Mouse (Mus musculus): ENCODE results near the gene Twist2.
A peak's percentile ranks its signal among the peaks of the same experiment; 100 is the strongest.

Twist2 gene

DNA sequence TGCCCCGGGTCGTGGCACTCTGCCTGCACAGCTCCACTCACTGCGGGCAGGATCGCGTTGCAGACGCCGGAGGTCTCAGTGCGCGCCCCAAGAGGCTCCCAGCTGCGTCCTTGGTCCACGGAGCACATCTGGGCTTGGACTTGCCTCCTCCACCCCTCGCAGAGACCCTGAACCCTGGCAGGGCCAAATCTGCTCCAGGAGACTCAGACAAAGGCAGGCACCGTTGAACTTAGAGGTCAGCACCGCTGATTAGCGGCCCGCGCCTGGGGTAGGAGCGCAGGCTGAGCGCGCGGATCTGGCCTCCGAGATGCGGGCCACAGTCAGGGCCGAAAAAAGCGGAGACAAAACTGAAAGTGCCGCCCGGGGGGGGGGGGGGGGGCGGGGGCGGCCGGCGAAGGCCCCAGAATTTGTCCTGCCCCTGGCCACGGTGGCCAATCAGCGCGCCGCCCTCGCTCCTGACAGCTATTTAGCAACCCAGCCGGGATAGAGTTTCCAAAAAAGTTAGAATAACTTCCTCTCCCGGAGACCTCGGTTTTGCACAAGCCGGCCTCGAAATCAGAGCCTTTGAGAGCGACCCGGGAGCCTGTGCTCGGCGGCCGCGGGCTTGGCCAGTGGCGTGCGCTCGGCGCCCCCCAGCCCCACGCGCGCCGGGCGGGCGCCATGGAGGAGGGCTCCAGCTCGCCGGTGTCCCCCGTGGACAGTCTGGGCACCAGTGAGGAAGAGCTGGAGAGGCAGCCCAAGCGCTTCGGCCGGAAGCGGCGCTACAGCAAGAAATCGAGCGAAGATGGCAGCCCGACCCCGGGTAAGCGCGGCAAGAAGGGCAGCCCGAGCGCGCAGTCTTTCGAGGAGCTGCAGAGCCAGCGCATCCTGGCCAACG lies at the start of gene Twist2:
Gene Twist2, plus strand, starts transcription at position 495 of the 877 bp plus-strand sequence.
- DNase-seq (ENCODE audit: low spot score in 2 of 2): peak in 1 of 2 experiments; percentile 3

GRCm38 (mm10) chr1:91752931-91753330 lies 48.3 kb upstream of the Twist2 start:
- no peak for DNase-seq (ENCODE audit: low spot score in 2 of 2)

DNA sequence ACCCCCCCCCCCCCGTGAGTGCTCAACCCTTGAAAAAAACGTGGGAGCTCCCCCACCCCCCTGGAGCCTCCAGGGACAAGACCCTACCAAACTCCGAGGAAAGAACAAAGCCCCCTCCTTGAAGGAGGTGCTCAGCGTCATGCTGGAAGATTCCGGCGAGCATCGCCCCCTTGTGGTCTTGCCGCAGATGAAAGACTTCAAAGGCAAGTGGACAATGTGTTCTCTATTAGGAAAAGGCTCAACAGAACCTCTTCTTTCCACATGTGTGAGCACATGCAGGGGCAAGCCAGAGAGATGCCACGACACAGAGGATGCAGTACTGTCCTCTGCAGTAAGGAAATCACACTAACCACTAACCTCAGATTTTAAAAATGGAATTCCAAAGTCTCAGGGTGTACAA lies 46.2 kb upstream of the Twist2 start:
- DNase-seq (ENCODE audit: low spot score in 2 of 2): peak; percentile 78 to 79

DNA sequence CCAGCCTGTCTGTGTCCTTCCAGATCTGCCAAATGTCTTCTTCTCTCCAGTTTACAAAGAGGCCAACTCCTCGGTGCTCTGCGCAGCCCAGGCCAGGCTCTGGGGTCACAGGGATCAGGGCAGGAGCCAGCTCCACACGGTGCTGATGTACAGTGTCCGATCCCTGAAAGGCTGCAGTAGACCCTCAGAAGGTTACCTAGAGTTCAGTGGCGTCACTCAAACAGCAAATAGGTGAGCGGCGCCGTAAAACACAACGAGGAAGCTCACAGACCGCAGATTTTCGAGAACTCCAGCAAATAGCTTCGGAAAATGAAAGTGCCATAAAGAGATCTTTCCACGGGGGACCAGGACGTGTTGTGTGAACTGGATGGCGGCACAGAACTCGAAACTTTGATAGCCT lies 44.0 kb upstream of the Twist2 start:
- no peak for DNase-seq (ENCODE audit: low spot score in 2 of 2)

- DNase-seq (ENCODE audit: low spot score in 2 of 2): no peak
Measured at GRCm38 (mm10) chr1:91758143-91758542, 43.1 kb upstream of the Twist2 start.

DNA sequence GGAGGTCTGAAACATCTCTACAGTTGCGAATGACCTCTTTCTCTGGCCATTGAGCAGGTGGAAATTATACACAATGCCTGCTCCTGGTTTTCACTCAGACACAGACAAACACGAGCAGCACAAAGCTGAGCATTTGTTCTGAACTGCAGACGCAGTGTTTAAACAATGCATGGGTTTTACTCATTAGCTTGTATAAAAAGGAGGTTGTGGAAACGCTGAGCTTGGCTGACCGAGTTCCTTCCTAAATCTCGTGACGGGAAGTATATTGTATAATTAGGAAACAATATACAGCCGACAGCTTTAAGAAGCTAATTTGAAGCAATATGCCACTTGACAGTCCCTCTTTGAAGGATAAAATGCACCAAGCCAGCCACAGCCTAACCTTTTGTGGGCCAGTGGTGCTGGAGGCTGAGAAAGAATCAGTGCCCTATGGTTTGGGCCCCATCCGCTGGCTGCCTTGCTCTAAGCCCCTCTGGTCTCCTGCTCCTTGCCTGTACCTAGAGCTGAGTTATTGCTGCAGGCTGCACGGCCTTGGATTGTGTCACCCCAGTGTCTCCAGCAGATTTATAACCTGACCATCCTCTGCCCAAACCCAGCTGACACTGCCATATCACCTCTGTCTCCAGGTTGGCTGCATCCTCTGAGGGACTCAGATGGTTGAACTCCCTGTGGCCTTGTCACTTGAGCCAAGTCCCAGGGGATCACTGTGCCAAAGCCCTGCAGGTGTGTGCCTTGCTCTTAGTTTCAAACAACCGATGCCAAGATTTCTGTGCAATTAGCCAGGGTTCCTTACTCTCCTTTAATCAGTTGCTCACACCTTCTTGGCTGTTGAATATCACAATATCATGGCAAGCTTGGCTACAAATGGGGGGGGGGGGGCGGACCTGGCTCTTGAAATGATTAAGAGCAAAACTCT lies 42.4 kb upstream of the Twist2 start:
- no peak for DNase-seq (ENCODE audit: low spot score in 2 of 2)

DNA sequence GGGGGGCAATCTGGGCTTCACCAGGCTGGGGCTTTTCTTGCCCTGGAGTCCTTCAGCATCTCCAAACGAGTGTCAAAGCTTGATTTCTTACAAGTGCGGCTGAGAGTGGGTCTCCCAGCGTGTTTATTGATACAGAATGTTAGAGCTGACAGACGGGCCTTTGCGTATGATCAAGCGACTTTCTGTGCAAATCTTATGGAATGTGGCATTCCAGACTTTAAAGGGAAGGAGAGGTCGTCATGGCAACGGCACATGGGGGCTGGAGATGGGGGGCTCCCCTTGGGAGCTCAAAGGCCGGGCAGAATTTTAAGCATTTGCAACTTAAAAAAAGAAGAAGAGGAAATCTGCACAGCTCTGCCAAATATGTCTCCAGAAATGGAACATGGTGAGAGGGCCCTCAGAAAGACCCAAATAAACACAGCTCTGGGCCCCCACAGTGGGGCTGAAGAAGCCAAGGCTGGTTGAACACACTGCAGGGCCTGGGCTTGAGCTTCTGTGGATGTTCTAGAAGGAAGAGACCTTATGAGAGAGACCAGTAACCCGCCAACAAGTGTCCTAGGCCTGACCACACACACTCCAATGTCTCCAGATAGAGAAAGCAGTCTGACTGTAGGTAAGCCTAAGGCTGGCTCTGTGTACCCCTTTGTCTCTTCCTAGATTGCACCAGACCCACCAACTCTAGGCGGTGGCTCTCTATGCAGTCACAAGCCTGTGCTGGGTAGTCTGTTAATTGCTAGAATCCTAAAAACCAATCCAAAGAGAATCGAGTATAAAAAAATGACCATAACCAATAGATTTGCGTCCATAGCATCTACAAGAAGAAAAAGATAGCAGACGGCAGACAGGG lies 40.9 kb upstream of the Twist2 start:
- no peak for DNase-seq (ENCODE audit: low spot score in 2 of 2)

- DNase-seq (ENCODE audit: low spot score in 2 of 2): no peak
Measured at GRCm38 (mm10) chr1:91762528-91763091, 38.7 kb upstream of the Twist2 start.

GRCm38 (mm10) chr1:91770221-91770624 lies 31.0 kb upstream of the Twist2 start:
- DNase-seq (ENCODE audit: low spot score in 2 of 2): no peak

DNA sequence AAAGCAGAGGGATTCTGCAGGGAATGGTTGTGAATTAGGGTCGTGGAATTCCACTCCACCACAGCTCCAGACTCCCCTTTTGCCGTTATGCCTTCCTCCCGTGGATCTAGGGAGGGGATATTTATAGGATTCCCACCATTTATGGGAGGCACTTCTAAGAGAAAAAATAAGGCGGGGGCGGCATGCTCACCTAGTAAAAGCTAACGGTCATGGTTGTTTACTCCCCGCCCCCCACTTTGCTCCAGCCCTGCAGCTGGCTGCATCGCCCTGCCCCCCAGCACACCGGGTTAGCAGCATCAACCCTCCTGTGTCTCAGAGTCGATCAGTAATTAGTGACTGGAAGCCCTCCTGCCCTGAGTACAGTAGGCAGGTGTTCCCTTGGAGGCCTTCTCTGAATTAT lies 30.6 kb upstream of the Twist2 start:
- no peak for DNase-seq (ENCODE audit: low spot score in 2 of 2)

DNA sequence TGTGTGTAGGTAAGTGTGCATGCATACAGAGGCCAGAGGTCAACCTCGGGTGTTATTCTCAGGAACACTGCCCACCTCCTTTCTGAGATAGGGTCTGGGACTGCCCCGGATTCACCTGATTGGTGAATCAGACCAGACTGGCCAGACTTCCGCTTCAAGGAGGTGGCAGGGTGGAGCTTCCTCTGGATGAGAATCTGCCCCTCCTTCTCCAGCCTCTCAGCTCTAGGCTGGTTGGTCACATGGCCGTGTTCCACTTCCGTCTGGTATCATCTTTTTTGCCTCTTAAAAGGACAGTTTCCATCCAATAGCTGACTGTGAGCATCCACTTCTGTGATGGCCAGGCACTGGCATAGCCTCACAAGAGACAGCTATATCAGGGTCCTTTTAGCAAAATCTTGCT lies 24.3 kb upstream of the Twist2 start:
- no peak for DNase-seq (ENCODE audit: low spot score in 2 of 2)

DNA sequence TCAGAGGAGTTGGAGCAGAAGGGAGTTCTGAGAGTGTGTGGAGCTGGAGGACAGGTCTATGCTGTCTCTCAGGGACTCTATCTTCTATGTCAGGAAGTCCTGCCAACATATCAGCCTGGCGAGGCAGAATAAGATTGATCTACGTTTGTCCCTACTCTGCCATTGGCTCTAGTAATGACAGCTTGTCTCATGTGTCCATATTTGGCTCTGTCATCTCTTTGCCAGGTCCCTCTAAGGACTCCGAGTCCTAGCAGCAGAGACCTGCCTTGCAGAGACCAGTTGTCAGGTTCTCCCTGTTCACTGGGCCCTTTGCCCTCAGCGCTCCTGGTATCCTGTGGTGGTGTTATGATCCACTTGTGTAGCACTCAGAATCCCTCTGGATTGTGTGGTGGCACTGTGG lies 21.4 kb upstream of the Twist2 start:
- DNase-seq (ENCODE audit: low spot score in 2 of 2): no peak

GRCm38 (mm10) chr1:91781182-91781581 lies 20.1 kb upstream of the Twist2 start:
- DNase-seq (ENCODE audit: low spot score in 2 of 2): no peak

DNA sequence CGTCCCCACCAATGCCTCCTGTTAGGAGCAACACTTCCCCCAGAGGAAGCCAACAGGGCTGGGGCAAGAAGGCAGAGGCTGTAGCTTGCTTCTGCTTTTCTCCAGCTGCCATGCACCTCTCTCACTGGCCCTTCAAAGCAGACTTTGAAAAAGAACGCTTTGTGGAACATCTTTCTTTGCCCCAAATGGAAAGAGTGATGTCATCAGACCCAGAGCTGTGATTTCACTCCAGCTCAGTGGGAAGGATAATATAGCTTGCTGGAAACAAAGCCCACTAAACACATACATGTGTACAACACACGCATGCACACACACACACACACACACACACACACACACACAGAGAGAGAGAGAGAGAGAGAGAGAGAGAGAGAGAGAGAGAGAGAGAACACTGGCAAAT lies 17.1 kb upstream of the Twist2 start:
- no peak for DNase-seq (ENCODE audit: low spot score in 2 of 2)

GRCm38 (mm10) chr1:91799323-91799722 lies 1.9 kb upstream of the Twist2 start:
- no peak for DNase-seq (ENCODE audit: low spot score in 2 of 2)

DNA sequence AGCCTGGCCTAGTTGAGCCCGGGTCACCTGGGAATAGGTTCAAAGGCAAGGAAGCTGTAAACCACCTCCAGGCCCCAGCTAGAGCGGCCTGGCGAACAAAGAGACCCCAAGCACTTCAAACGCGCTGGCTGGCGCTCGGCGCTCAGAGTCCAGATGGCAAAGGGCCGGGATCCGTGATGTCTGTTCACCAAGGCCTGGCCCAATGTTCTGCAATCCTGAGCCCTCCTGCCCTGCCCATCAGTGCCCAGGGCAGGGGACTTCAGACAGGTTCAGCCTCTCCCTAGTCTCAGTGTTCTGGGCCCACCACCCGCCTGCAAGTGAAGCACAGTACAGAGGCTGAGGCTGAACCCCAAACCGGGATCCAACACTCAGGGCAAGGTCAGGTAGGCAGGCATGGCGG lies 913 bp upstream of the Twist2 start:
- DNase-seq (ENCODE audit: low spot score in 2 of 2): no peak

GRCm38 (mm10) chr1:91801844-91802366 lies 644 bp downstream of the Twist2 start:
- DNase-seq (ENCODE audit: low spot score in 2 of 2): peak; percentile 34 to 54

DNA sequence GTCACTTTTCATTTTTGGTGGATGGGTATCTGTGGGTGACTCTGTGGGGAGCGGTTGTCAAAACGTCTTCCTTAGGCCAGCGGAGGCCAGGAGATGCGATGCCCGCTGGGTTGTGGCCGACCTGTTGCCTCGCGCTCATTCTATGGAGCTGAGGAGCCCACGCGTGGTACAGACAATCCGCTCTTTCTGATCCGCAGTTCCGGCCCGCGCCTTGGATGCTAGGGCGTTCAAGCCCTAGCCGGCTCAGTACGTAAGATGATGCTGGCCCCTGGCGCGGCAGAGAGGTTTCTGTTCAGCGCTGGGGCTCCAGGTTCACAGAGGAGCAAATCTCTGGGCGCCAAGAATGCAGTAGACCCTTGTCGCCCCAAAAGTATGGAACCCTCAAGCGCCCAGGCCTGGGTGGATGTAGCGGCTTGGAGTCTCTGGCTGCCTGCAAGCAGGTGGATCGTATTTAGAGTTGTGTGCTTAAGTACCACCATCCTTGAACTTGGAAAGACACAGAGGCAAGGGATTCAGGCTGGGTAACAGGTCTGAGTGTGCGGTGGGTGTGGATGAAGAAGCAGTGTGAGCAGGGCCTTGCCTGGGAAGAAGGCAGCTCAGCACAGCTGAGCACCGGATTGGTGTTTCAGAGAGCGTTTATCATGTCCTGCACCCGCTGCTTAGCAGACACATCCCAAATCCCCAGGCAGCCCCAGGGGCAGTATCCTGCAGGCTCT lies 1.3 kb downstream of the Twist2 start:
- DNase-seq (ENCODE audit: low spot score in 2 of 2): no peak

- no peak for DNase-seq (ENCODE audit: low spot score in 2 of 2)
Measured at GRCm38 (mm10) chr1:91803416-91803815, 2.2 kb downstream of the Twist2 start.

GRCm38 (mm10) chr1:91816067-91816466 lies 14.8 kb downstream of the Twist2 start:
- DNase-seq (ENCODE audit: low spot score in 2 of 2): no peak

All from right cerebral cortex, adult 2 months (tissue).